Mouse (Mus musculus) hindbrain, embryonic 11.5 days (tissue): ENCODE results near the gene Fhl3. TPM values are rescaled to one million over a fixed set of nuclear protein-coding genes. Genes with fewer than 3 reads are reported as not detected.
"Not testable (repeated sequence)": the region's sequence is repeated elsewhere in the genome, so short reads cannot be mapped to it uniquely, and the experiment has no call there.

ENCODE experiments used
- ATAC-seq: fragments of 200-750 bp; cut with Nextera tagmentation; 2 replicates; pipeline ENCODE4 v1.8.0; 2017; ENCODE audit warnings: mild to moderate bottlenecking, moderate TSS enrichment, moderate library complexity; ENCODE audit not compliant: low FRiP score
- DNase-seq: peaks from one replicate; pipeline ENCODE4 v3.0.0-alpha.2; 2015; ENCODE audit warnings: low spot score
- H3K27ac ChIP-seq: fragments of 300-500 bp; sonication (generic); 2 replicates; pipeline ENCODE4 v1.5.1; 2014; ENCODE audit warnings: mild to moderate bottlenecking, low read depth, low read length
- H3K27me3 ChIP-seq: fragments of 300-500 bp; sonication (generic); 2 replicates; pipeline ENCODE4 v1.6.1; 2014; ENCODE audit warnings: mild to moderate bottlenecking, low read length, moderate library complexity, mixed read lengths; ENCODE audit not compliant: control insufficient read depth, insufficient read depth
- H3K36me3 ChIP-seq: fragments of 300-500 bp; sonication (generic); 2 replicates; pipeline ENCODE4 v1.6.1; 2014; ENCODE audit warnings: mild to moderate bottlenecking, low read length, moderate library complexity, mixed read lengths; ENCODE audit not compliant: control insufficient read depth, insufficient read depth
- H3K4me1 ChIP-seq: fragments of 300-500 bp; sonication (generic); replicated peaks from 2 replicates; pipeline ENCODE4 v1.6.1; 2014; ENCODE audit warnings: low read length, mixed read lengths; ENCODE audit not compliant: control insufficient read depth, insufficient read depth
- H3K4me2 ChIP-seq: fragments of 300-500 bp; sonication (generic); replicated peaks from 2 replicates; pipeline ENCODE4 v1.6.1; 2014; ENCODE audit warnings: mild to moderate bottlenecking, low read depth, low read length
- H3K4me3 ChIP-seq: fragments of 300-500 bp; sonication (generic); 2 replicates; pipeline ENCODE4 v1.5.1; 2014; ENCODE audit warnings: low read depth, low read length
- H3K9ac ChIP-seq: fragments of 300-500 bp; sonication (generic); 2 replicates; pipeline ENCODE4 v1.6.1; 2014; ENCODE audit warnings: low read depth, low read length
- H3K9me3 ChIP-seq: fragments of 300-500 bp; sonication (generic); 2 replicates; pipeline ENCODE4 v1.6.1; 2016; ENCODE audit warnings: low read length; ENCODE audit not compliant: control insufficient read depth
- WGBS: fragments of 180-500 bp; shearing (Covaris S2); extraction: QIAGEN DNeasy Blood & Tissue Kit; methylation state at CpG from one replicate; pipeline ENCODE4 v1.1.7; 2014; 5-methylcytosine and 5-hydroxymethylcytosine counted together
- polyA plus RNA-seq: library from polyadenylated mRNA; unstranded; fragments of >200 nt; fragmentation: Nextera tagmentation; extraction: Ambion mirVana; gene quantifications from 2 replicates; pipeline ENCODE4 v1.2.1, GENCODE M21; 2014

Gene Fhl3
- polyA plus RNA-seq, 1 experiment from 2014 or later: 4.7 TPM

GRCm38 (mm10) chr4:124710776-124711291, 10.3 kb downstream of the Fhl3 start:
- Histone ChIP-seq H3K36me3 (no peaks in the 10 kb centered on the region), H3K4me3 (no peak overlapping the region), H3K9me3 (no peaks in the 10 kb centered on the region), H3K4me2 (no peak overlapping the region), H3K27me3 (peaks cover 8% of the 10 kb centered on the region), H3K27ac (no peak overlapping the region), H3K9ac (no peak overlapping the region), H3K4me1 (peaks cover 10% of the 10 kb centered on the region; the same call in 1 of the 2 replicates)
- ATAC-seq (no peak), DNase-seq (peak; percentile 64)
- 9% methylated on average over 5 of the region's 5 CpGs for WGBS

GRCm38 (mm10) chr4:124712618-124713017, 12.1 kb downstream of the Fhl3 start:
- H3K27ac ChIP-seq: no peak overlapping the region
- no peak overlapping the region for H3K4me2 ChIP-seq
- ATAC-seq (no peak), DNase-seq (no peak)
- no peaks in the 10 kb centered on the region for H3K36me3 ChIP-seq
- H3K9me3 ChIP-seq: no peaks in the 10 kb centered on the region
- peaks cover 10% of the 10 kb centered on the region; the same call in 1 of the 2 replicates for H3K4me1 ChIP-seq
- H3K27me3 ChIP-seq: peaks cover 8% of the 10 kb centered on the region
- no peak overlapping the region for H3K9ac ChIP-seq
- 88% methylated on average over 6 of the region's 6 CpGs for WGBS
- H3K4me3 ChIP-seq: no peak overlapping the region

- H3K4me3 ChIP-seq, H3K9me3 ChIP-seq, DNase-seq, H3K27ac ChIP-seq, H3K36me3 ChIP-seq, H3K4me1 ChIP-seq, H3K9ac ChIP-seq, ATAC-seq, H3K4me2 ChIP-seq, H3K27me3 ChIP-seq: not testable (repeated sequence)
- 76% methylated on average over 5 of the region's 5 CpGs for WGBS
Observed at GRCm38 (mm10) chr4:124713850-124714249, 13.3 kb downstream of the Fhl3 start.

GRCm38 (mm10) chr4:124714545-124715481, 14.3 kb downstream of the Fhl3 start, which contains the start of gene Sf3a3:
Gene Sf3a3, plus strand, starts transcription at chr4:124714776.
- Histone ChIP-seq H3K9me3 (no peaks in the 10 kb centered on the region), H3K9ac (peak within 1 kb of the TSS; percentile 90), H3K27ac (0 out of 2 replicates have a peak within 1 kb of the TSS, but pooled peaks have one; percentile 24), H3K4me3 (peak within 1 kb of the TSS; percentile 94), H3K27me3 (peaks cover 1% of the 10 kb centered on the region; the same call in 1 of the 2 replicates), H3K36me3 (no peaks in the 10 kb centered on the region; the same call in 1 of the 2 replicates), H3K4me2 (peak within 1 kb of the TSS; percentile 75), H3K4me1 (0 out of 2 replicates have a peak, but pooled peaks cover under 1% of the 10 kb centered on the region)
- WGBS: under 1% methylated on average over 57 of the region's 57 CpGs
- ATAC-seq: peak; percentile 85
- peak; percentile 97 for DNase-seq

- Histone ChIP-seq H3K9me3 (no peaks in the 10 kb centered on the region), H3K36me3 (peaks cover 2% of the 10 kb centered on the region; the same call in 1 of the 2 replicates), H3K4me3 (no peak overlapping the region), H3K27ac (no peak overlapping the region), H3K27me3 (no peaks in the 10 kb centered on the region), H3K9ac (no peak overlapping the region), H3K4me2 (no peak overlapping the region), H3K4me1 (no peaks in the 10 kb centered on the region)
- ATAC-seq (no peak), DNase-seq (no peak)
- 96% methylated on average over 4 of the region's 4 CpGs for WGBS
Observed at GRCm38 (mm10) chr4:124719101-124719500, 18.6 kb downstream of the Fhl3 start.

- Histone ChIP-seq H3K36me3 (peaks cover 20% of the 10 kb centered on the region), H3K27ac (no peak overlapping the region), H3K9me3 (no peaks in the 10 kb centered on the region), H3K4me3 (no peak overlapping the region), H3K27me3 (no peaks in the 10 kb centered on the region), H3K9ac (no peak overlapping the region), H3K4me1 (no peaks in the 10 kb centered on the region), H3K4me2 (no peak overlapping the region)
- DNase-seq (no peak), ATAC-seq (no peak)
- WGBS: 88% methylated on average over 6 of the region's 6 CpGs
Observed at GRCm38 (mm10) chr4:124726121-124726520, 25.6 kb downstream of the Fhl3 start.

- H3K36me3 ChIP-seq: 0 out of 2 replicates have a peak, but pooled peaks cover under 1% of the 10 kb centered on the region
- H3K27ac ChIP-seq: no peak overlapping the region; the same call in 1 of the 2 replicates
- 80% methylated on average over 2 of the region's 2 CpGs for WGBS
- ATAC-seq (no peak), DNase-seq (no peak)
- no peaks in the 10 kb centered on the region for H3K4me1 ChIP-seq
- H3K4me2 ChIP-seq: no peak overlapping the region
- no peaks in the 10 kb centered on the region for H3K27me3 ChIP-seq
- H3K9me3 ChIP-seq: no peaks in the 10 kb centered on the region
- H3K4me3 ChIP-seq: no peak overlapping the region
- H3K9ac ChIP-seq: no peak overlapping the region
Observed at GRCm38 (mm10) chr4:124736952-124737351, 36.5 kb downstream of the Fhl3 start.

GRCm38 (mm10) chr4:124737486-124737885, 37.0 kb downstream of the Fhl3 start:
- Histone ChIP-seq H3K27ac (no peak overlapping the region), H3K9ac (no peak overlapping the region), H3K4me2 (no peak overlapping the region), H3K27me3 (no peaks in the 10 kb centered on the region), H3K4me3 (no peak overlapping the region), H3K9me3 (no peaks in the 10 kb centered on the region), H3K4me1 (no peaks in the 10 kb centered on the region), H3K36me3 (no peaks in the 10 kb centered on the region)
- DNase-seq (no peak), ATAC-seq (no peak)
- 75% methylated on average over 5 of the region's 5 CpGs for WGBS
